Mouse (Mus musculus) MN1 (cell line): Measurements from ENCODE around the gene Cwf19l2.
A peak's percentile ranks its signal among the peaks of the same experiment; 100 is the strongest.
"Not testable (repeated sequence)": the region's sequence is repeated elsewhere in the genome, so short reads cannot be mapped to it uniquely, and the experiment has no call there.

Experiments
- DNase-seq: peaks from one replicate; pipeline ENCODE4 v3.0.0-alpha.2; 2016; ENCODE audit warnings: low spot score

The Cwf19l2 gene

DNA sequence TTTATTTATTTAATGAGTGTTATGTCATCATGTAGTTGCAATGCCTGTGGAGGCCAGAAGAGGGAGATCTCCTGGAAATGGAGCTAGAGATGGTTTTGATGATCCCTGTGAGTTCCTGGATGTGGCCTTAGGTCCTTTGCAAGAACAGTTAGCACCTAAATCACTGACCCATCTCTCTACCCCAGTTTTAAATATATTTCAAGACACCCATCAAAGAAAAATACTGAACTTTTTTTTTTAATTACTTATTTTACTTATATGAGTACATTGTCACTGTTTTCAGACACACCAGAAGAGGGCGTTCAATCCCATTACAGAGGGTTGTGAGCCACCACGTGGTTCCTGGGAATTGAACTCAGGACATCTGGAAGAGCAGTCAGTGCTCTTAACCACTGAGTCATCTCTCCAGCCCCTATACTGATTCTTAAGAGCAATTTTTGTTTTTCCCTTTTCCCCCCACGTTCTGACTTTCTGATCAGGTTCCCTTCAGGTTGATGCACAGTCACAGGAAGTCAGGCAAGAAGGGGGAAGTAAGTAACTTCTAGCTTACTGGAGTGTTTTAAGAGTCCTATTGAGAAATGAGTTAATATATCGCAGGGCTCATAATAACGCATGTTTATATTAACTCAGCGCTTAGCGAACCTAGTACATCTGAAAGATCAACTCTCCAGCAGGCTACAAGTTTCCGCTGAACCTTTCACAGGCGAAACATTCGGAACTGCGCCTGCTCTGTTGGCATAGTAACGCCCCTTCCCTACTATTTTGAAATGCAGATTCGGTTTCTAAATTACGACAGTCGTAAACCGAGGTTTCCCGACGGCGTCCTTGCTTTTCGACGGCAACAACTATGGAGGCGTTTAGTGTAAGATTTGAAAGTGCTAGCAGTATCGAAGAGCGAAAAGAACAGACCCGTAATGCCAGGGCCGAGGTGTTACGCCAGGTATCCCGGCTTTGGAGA, at the start of gene Cwf19l2:
Gene Cwf19l2, plus strand, starts transcription at position 342 of the 958 bp plus-strand sequence.
- DNase-seq: peak; percentile 93

DNA sequence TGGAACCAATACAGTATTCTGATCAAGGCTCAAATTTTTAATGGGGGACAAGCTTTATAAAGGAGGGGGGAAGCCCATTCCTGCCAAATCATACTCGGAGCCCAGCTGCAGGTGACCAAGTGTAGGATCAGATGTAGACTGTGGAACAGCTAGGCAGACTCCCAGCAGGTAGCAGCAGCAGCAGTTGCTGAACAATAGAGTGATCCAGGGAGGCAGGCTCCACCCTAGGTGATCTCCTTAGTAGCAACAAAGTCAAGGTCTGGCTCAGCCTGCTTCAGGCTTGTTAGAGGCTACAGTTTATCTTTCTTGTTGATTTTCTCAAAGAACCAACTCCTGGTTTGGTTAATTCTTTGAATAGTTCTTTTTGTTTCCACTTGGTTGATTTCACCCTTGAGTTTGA, 27.1 kb upstream of the Cwf19l2 start:
- DNase-seq: not testable (repeated sequence)

GRCm38 (mm10) chr9:3404372-3404771, 980 bp downstream of the Cwf19l2 start:
- peak; percentile 54 for DNase-seq

GRCm38 (mm10) chr9:3439555-3440300, 36.3 kb downstream of the Cwf19l2 start:
- not testable (repeated sequence) for DNase-seq

- no peak for DNase-seq
These were observed 68.5 kb downstream of the Cwf19l2 start for GRCm38 (mm10) chr9:3471897-3472296.

GRCm38 (mm10) chr9:3518645-3519044, 115.3 kb downstream of the Cwf19l2 start:
- DNase-seq: no peak

DNA sequence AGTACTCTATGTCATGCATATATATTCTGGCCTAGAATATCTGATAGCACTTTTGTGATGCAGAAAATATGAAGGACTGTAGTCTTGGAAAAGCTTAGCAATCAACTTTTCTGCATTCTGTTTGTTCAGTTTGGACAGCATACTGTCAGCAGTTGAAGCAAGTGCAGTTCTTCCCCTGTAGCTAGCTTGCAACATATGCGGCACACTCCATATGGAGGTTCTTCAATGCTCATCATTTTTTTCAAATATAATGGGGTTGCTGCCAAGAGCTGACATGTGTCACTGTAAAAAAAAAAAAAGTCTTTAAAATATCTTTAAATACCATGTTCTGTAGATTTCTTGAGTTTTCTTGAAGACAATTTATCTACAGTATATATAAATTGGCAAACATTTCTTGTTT, 115.8 kb downstream of the Cwf19l2 start:
- DNase-seq: no peak

GRCm38 (mm10) chr9:3521031-3521430, 117.6 kb downstream of the Cwf19l2 start:
- DNase-seq: no peak
